Mouse (Mus musculus): ENCODE data around the gene Nrde2.

The Nrde2 gene

GRCm38 (mm10) chr12:100159261-100159975 is at the start of gene Nrde2:
TSS of gene Nrde2 (minus strand) at chr12:100159653.
- in situ Hi-C loops (cut with MboI; ENCODE audit: low sequenced_read_pairs): loop anchor here (25.0 kb wide), 1 partner anchor 678 kb away; no protein-coding TSS in a partner anchor

DNA sequence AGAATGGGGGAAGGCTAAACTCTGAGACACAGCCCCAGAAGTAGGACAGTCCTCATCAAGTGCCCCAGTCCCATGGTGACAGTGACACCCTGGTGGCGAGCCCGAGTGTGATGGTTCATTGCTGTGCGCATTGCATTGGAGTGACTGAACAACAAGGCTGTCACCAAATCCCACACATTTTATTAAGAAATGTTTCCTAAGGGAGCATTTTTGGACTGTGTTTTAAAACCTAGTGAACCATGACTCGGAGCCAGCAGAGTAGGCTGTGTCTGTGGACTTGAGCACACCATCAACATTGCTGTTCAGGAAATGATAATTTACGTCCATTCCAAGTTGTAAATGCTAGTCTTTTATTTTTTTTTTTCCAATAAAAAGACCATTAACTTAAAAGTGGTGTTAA is 47.5 kb upstream of the Nrde2 start:
- in situ Hi-C loops (cut with MboI; ENCODE audit: low sequenced_read_pairs): no loop called here

GRCm38 (mm10) chr12:100206521-100206920 is 47.1 kb upstream of the Nrde2 start:
- in situ Hi-C loops (cut with MboI; ENCODE audit: low sequenced_read_pairs): no loop called here

DNA sequence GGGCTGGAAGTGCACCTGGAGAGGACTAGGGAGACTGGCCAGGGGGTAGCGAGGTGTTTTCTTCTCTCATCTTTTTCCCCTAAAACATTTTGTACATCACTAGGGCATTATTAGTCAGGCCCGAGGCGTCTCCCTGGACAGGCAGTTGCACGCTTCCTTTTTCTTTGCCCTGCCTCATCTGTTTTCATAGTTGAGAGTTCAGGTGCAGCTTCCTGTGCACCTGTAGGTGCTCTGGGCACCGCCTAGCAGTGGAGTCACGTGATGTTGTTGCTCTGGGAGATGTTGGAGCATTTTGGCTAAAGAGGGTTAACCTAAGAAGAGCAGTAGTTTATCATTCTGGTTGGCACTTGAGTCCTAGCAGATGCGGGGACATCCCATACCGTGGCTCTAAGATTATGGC is 45.7 kb upstream of the Nrde2 start:
- in situ Hi-C loops (cut with MboI; ENCODE audit: low sequenced_read_pairs): no loop called here

DNA sequence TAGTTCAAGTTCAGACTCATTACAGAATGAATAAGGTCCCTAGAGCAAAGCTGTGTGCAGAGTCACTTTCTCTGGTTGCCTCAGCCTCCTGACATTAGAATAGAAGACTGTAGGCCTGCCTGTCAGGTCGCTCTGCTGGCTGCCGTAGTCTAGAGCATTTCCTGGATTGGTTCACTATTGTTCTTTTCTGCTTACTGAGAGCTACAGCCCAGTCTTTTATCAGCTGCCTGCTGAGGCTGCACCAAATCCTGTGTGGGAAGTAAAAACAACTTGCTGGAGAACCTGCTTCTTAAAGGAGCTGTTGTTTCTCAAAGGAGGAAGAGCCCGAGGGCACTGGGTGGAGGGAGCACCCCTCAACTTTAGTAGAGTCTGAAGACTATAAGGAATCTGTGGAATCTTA is 44.3 kb upstream of the Nrde2 start:
- in situ Hi-C loops (cut with MboI; ENCODE audit: low sequenced_read_pairs): no loop called here

GRCm38 (mm10) chr12:100201838-100202237 is 42.4 kb upstream of the Nrde2 start:
- in situ Hi-C loops (cut with MboI; ENCODE audit: low sequenced_read_pairs): no loop called here

GRCm38 (mm10) chr12:100201363-100201711 is 41.9 kb upstream of the Nrde2 start:
- in situ Hi-C loops (cut with MboI; ENCODE audit: low sequenced_read_pairs): no loop called here

DNA sequence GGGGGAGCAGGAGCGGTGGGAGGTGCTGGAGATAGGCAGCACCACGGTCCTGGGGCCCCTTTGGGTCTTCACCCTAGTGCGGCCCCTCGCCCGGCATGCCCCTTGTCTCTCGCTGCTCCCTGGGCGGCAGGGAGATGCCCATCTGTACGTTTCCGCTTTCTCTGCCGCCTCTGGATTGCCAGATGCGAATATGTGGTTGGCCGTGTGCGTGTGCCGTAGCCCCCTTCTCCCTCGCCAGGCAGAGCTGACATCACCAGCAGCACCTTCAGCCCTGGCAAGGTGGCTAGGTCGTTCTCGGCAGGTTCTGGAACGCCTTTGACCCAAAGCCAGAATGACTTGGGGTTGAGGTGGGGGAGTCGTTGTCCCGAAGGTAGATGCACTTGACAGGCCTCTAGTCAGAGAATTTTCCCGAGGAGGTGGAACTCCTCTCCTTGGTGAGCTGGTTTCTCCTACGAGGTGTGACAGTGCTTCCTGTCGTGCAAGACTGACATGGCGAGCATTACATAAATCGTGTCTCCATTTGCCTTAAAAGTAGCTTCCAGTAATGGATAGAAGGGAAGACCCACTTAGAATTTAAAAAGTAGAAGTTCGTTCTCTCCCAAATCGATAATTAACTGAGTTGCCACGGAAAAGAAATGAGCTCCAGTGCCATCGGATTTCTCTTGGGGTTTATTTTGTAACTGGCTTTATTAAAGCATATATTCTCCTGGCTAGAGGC is 41.4 kb upstream of the Nrde2 start:
- in situ Hi-C loops (cut with MboI; ENCODE audit: low sequenced_read_pairs): no loop called here

GRCm38 (mm10) chr12:100199891-100200644 is 40.6 kb upstream of the Nrde2 start:
- in situ Hi-C loops (cut with MboI; ENCODE audit: low sequenced_read_pairs): loop anchor here (25.0 kb wide), 2 partner anchors 287 to 837 kb away; partner anchors contain the start of gene Ccdc88c

GRCm38 (mm10) chr12:100198967-100199660 is 39.7 kb upstream of the Nrde2 start, which contains the start of gene Calm1:
TSS of gene Calm1 (plus strand) at chr12:100199435.
- in situ Hi-C loops (cut with MboI; ENCODE audit: low sequenced_read_pairs): loop anchor here (25.0 kb wide), 2 partner anchors 288 to 838 kb away; partner anchors contain the start of gene Ccdc88c

DNA sequence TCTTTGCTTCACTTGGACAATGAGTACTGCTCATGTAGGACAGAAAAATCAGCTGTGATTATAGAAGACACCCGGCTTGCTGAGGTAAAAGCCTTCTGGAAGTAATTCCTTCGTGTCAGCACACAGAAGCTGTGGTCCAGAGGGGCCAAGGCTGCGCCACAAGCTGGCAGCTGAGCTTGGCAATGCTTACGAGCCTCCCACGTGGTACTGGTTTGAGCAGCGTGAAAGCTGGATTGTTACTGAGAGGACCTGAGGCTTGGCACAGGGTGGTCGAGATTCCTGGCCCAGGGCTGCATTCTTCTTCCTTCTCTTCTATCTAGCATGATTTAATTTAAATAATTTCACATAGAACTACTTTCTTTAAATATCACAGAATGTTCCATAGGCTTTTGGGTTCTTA is 37.3 kb upstream of the Nrde2 start:
- in situ Hi-C loops (cut with MboI; ENCODE audit: low sequenced_read_pairs): loop anchor here (25.0 kb wide), 2 partner anchors 291 to 841 kb away; partner anchors contain the start of gene Ccdc88c

DNA sequence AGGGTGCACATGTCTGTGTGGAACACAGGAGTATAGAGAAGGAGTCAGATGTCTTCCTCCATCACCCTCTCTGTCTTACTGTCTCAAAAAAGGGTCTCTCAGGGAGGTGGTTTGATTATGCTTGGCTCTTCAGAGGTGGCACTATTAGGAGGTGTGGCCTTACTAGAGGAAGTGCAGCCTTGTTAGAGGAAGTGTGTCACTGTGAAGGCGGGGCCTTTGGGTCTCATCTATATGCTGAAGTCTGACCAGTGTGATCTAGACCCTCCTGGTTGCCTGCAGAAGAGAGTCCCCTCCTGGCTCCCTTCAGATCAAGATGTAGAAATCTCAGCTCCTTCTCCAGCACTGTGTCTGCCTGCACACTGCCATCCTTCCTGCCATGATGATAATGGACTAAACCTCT is 34.7 kb upstream of the Nrde2 start:
- in situ Hi-C loops (cut with MboI; ENCODE audit: low sequenced_read_pairs): loop anchor here (25.0 kb wide), 2 partner anchors 293 to 843 kb away; partner anchors contain the start of gene Ccdc88c

- in situ Hi-C loops (cut with MboI; ENCODE audit: low sequenced_read_pairs): loop anchor here (25.0 kb wide), 2 partner anchors 296 to 846 kb away; partner anchors contain the start of gene Ccdc88c
Observed at GRCm38 (mm10) chr12:100190802-100191201, 31.3 kb upstream of the Nrde2 start.

DNA sequence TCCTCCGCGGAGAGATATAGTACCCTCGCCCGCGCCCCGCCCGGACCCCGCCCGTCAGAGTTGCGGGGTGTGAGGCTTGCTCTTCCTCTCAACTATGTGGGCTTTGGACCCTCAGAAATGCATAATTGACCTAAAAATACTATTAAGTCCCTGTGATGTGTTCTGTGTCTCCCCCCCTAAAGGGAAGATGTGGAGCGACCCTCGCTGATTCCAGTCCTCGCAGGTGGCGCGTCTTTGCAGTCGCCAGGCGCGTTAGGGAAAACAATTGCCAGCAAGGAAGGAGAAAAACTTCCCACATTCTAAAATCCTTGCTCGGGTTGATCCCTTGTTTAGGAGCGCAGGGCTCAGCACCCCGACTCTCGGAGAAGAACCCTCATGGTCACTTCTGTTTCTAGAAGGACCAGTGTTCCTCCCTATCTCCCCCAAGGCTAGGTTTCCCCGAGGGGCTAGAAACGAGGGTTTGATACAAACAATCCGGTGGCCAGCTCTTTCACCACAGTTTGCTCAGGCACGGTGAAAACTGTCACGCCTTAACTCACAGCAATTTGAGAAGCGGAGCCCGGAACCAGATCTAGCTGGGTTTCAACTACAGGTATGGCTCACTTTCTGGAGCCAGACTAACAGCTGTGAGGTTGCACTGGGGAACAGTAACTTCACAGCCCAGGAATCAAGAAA is 28.4 kb upstream of the Nrde2 start:
- in situ Hi-C loops (cut with MboI; ENCODE audit: low sequenced_read_pairs): loop anchor here (25.0 kb wide), 2 partner anchors 299 to 849 kb away; partner anchors contain the start of gene Ccdc88c

- in situ Hi-C loops (cut with MboI; ENCODE audit: low sequenced_read_pairs): loop anchor here (25.0 kb wide), 2 partner anchors 300 to 850 kb away; partner anchors contain the start of gene Ccdc88c
Observed at GRCm38 (mm10) chr12:100187013-100187755, 27.7 kb upstream of the Nrde2 start.

DNA sequence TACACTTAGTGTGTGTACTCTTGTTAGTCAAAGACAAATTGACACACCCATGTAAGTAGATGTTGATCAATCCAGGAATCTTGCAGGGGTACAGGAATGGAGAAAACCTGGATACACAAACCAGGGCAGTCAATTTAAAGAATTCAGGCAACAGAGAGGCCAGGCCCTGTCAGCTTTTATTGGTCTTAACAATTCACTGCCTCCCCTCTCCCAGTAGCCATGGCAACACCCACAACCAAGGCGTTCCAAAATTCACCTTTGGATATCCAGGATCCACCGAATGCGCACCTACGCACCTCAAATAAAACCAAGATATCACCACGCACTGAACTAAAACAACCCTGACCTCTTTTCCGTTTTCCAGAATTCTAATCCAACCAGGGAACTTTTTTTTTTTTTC is 26.9 kb upstream of the Nrde2 start:
- in situ Hi-C loops (cut with MboI; ENCODE audit: low sequenced_read_pairs): loop anchor here (25.0 kb wide), 2 partner anchors 301 to 851 kb away; partner anchors contain the start of gene Ccdc88c

GRCm38 (mm10) chr12:100185897-100186296 is 26.4 kb upstream of the Nrde2 start:
- in situ Hi-C loops (cut with MboI; ENCODE audit: low sequenced_read_pairs): loop anchor here (25.0 kb wide), 2 partner anchors 301 to 851 kb away; partner anchors contain the start of gene Ccdc88c

DNA sequence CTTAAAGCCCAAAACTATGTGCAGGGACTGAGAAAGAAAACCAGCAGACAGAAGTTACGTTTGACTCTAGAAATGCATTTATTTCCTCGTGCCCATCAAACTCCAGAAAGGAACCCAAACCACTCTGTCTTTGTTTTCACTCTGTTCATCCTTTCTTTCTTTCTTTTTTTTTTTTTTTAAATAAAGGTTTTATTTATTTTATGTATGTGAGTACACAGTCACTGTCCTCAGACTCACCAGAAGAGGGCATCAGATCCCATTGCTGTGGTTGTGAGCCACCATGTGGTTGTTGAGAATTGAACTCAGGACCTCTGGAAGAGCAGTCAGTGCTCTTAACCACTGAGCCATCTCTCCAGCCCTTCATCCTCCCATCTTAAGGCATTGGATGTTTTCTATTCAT is 25.5 kb upstream of the Nrde2 start:
- in situ Hi-C loops (cut with MboI; ENCODE audit: low sequenced_read_pairs): loop anchor here (25.0 kb wide), 2 partner anchors 302 to 852 kb away; partner anchors contain the start of gene Ccdc88c

DNA sequence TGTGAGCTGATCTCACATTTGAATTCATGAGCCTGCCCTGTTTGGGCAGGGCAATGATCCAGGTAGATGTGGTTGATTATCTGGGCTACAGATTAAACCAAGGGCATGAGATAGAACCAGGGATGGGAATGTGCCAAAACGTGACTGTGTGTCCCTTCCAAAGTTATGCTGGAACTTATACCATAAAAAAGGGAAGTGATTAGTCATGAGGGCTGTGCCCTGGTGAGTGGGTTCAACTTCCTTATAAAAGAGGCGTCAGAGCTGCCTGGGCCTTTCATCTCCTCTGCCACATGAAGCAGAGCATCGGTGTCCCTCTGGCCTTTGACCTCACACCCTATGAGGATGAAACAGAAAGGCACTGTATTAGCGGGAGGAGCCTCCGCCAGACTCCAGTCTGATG is 24.5 kb upstream of the Nrde2 start:
- in situ Hi-C loops (cut with MboI; ENCODE audit: low sequenced_read_pairs): loop anchor here (25.0 kb wide), 2 partner anchors 303 to 853 kb away; partner anchors contain the start of gene Ccdc88c
